Mouse (Mus musculus) brain, adult 2 months (tissue): ENCODE data around the gene Gm20521.

ENCODE experiments used
- DNase-seq: peaks from one replicate; pipeline ENCODE4 v3.0.0; 2011; ENCODE audit warnings: low read depth, low spot score

Gm20521 gene

DNA sequence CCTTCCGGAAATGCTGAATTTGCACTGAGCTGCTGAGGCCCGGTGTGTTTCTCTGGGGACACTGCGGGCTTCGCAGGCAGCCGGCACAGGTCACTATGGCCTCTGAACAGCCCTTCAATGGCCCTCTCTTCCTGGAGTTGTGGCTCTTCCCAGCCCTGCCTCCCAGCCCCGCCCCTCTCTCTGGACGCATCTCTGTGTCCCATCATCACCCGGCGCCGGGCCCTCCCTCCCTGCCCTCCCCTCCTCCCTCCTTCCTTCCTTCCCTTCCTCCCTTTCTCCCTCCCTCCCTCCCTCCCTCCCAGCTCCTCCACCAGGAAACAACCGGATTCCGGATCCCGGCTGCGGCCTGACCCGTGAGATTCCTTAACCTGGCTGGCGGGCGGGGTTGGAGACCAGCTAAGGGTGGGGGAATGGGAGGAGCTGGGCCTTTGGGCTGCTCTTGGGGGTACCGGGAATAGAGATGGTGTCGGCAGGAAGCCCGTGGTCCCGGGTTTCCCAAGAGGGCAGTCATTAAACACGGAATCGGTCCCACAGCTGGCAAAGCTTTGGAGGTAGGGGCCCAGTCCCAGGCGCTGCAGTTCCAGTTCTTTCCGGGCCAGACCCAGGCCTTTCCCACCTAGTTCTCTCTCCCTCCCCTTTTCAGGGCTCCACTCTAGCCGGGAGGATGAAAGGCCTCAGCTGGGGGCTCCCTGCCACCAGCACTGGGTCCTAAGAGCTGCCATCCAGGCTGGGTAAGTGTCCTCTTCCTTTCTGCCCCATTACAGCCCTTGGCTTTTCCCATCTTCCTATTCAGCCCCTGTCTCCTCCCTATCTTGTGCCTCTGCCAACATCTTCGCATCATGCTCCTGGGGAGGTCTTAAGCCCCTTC, at the start of gene Gm20521, which contains the start of gene Bcl2l2:
Gene Gm20521 (plus strand): TSS at position 288 of the 868 bp plus-strand sequence.
Gene Bcl2l2 (plus strand): TSS at position 224 of the 868 bp plus-strand sequence.
- peak; percentile 96 for DNase-seq

DNA sequence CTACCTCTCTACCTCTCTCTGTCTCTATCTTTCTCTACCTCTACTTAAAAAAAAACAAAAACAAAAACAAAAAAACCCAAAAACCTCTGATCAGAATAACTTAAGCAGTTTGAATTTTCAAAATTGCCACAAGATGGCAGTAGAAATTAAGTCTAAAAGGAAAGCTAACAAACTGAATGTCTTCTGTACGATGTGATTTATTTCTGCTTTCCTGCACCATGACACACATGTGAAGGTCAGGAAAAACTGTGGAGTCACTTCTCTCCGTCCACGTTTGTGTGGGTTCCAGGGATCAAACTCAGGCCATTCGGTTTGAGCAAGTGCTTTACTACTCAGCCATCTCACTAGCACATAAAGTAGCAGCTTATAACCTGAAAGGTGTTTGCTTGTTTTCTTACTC, 39.8 kb upstream of the Gm20521 start:
- DNase-seq: peak; percentile 83

DNA sequence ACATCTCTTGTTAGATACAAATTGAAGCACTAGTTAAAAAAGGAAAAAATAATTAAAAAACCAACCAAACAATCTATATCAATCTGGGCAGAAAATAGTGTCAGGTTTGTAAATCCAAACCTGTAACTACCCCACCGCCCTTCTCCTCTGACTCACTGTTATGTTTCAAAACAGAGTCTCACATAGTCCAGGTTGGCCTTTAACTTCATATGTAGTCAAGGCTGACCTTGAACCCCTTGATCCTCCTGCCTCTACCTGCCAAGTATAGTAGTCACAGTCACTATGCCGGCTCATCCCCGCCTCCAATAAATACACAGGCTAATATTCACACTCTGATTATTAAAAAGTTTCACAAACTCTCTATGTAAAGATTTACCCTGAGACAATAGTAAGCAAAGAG, 27.5 kb upstream of the Gm20521 start:
- no peak for DNase-seq

DNA sequence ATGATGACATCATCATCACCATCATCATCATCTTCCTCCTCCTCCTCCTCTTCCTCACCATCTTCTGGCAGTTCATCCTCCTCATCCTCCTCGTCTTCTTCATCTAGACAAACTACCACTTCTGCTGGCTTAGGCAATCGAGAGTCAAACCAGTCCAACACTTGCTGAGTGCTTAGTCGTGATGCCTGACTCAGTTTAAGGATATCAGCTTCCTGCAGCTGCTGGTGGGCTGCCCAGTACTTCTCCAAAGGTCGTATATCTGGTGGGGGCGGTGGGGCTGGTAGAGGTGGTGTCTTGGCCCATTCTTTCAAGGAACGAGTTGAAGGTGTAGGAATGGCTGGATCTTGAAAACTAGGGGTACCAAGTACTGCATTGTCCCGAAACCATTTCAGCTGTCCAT, 26.5 kb upstream of the Gm20521 start:
- no peak for DNase-seq

DNA sequence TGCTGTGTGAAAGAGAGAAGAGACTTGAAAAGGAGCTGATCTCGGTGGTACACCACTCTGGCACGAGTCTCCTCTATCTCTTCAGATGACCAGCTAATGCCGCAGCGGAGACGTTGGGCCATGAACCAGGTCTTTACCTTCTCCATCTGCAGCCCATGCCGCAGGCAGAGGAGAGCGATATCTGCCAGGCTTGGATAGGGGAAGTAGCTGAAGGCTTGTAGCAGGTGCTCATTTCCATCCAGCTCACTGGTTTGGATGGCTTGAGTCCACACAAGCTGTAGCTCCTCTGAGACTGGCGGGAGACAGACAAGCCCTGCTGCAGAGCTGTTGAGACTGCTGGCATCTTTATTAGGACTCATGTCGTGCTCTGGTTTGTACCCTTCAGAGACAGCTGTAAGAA, 25.4 kb upstream of the Gm20521 start:
- peak; percentile 92 for DNase-seq

DNA sequence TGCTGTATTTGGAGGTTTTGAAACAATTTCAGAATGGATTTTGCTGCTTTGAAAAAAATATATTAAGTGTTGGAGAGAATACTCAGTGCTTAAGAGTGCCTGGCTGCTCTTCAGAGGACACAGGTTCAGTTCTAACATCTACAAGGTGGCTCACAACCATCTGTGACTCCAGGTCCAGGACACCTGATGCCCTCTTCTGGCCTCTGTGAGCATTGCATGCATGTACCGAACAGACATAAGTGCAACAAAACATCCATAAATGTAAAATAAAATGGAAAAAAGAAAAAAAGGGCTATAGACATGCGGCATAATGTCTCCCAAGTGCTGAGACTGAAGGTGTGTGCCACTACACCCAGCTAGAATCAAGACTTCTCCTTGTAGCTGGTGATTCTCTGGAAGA, 22.7 kb upstream of the Gm20521 start:
- peak; percentile 87 for DNase-seq

DNA sequence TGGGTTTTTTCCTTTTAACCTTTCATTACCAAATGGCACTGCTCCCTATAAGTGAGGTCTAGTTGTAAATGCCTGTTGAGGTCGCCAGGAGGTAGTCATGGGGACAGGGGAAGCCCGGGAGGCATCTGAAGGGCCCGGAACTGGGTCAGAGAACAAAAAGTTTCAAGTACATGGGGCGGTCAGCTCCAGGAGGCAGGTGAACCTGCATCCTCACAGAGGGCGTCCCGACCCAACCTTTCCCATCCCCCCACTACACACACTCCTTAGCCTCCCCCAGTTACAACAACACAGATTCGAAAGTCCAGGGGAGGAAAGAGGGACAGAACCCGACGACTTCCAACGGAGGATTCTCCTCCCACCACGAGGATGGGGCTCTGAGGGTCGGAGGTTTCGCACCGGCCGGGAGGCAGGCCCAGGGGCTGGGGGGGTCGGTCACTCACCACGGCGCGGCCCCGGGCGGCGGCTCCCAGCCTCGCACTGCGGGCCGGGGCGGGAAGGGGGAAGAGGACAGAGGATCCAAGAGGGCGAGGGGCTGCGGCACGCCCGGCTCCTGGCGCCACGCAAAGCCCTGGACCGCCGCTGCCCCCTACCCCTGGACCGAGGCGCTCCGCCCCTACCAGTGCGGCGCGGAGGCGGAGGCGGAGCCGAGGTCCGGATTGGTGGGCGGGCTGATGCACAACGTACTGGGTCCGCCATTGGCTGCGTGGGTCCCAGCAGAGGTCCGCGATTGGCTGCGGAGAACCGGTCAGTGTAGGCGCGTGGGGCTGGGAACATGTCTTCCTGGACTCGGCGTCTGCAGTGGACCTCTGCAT, 19.5 kb upstream of the Gm20521 start:
- peak; percentile 97 for DNase-seq

DNA sequence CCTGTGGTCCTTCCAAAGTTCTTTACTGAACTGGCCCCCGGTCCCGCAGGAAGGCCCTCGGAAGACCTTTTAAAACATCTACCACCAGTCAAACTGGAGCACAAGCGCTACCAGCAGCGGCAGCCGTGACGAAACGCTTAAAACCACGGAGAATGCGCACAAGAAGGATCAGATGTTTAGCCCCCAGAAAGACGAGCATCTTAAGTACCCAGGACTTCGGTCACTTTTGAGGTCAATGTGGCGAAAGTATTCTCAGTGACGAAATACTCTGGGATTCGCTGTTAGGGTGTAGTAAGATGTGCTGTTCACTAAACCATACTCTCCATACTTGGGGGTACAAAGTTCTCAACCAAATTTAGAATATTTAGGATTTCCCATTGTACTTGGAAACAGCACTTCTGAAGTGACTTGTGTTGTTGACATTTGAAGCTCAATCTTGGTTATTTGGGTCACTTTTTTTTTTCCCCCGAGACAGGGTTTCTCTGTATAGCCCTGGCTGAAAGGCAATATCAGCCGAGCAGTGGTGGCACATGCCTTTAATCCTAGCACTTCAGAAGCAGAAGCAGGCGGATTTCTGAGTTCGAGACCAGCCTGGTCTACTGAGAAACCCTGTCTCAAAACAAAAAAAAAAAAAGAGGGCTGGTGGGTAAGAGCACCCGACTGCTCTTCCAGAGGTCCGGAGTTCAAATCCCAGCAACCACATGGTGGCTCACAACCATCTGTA, 18.8 kb upstream of the Gm20521 start:
- no peak for DNase-seq

DNA sequence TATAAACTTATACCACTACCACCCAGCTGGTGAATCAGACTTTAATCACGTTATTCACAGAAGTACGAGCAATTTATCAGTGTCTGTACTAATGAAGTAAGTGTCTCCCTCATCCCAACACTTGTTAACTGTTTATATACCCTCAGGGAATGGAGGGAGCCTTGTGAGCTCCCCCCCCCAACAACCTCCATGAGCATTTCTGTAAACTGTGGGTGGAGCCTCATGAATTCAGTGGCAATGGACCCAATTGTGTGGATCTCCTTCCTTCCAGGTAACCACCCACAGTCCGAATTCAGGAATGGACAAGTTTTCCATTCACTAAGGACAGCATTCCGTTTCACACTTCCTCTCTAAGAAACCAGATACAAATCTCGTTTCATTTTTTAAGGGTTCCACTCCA, 17.6 kb upstream of the Gm20521 start:
- no peak for DNase-seq

DNA sequence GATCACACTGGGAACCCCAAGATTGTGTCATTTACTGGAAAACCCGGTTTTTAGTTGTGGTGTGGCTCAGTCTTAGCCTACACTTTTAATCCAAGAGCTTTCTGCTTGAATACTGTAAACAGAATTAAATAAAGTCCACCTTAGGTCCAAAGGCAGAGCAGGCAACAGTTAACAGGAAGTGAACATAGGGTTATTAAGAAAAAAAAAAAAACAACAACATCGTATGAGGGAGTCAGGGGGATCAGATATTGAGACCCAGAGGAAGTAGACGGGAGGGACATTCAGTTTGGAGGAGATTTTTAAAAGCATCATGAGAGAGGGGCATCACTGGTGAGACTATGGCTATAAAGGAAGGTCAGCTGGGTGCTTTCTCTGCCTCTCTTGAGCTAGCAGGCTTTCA, 17.0 kb upstream of the Gm20521 start:
- DNase-seq: no peak

DNA sequence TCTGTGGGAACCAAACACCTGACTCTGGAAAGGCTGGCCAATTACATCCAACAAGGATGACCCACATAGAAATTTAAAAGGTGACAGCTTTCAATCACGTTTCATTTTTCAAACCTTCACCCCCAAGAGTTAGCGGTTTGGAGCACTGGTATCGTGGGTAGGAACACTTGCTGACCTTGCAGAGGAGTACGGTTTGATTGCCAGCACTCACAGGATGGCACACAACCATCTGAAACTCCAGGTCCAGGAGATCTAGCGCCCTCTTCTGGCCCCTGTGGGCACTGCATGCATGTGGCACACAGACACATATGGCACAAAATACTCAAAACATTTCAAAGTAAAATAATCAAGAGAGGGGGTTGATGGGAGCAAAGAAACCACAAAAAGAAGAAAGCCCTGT, 16.3 kb upstream of the Gm20521 start:
- no peak for DNase-seq

DNA sequence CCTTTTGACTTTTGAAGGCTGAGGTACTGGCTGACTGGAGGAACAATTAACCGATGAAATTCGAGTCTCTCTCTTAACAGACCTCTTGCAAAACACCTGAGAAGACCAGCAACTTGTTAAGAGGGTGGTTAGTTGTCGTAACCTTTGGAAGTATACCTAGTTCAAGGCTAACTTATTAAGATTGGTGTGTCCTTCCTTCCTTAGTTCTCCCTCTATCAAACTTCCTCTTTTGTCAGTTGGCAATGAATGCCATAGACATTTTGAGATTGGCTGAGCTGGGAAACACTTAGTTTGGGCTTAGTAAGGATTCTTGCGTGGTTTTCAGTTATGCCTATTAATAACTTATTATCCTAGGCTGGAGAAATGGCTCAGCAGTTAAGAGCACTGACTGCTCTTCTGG, 15.2 kb upstream of the Gm20521 start:
- no peak for DNase-seq

DNA sequence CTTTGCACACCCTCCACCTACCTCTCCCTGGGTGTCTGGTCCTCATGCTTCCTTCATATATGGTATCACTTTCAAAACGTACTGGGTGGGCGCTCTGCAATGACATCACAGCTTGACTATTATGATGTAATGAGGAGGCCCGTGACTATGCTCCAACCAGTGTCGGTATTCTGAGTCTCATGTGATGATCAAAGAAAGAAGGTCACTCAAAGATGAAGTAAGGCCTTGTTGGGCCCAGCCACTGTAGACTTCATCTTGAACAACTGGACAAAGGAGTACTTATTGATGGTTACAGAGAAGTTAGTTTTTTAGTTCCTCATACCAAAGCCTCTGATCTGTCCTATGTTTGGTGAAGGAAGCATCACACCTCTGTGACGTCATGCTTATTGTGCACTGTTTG, 12.4 kb upstream of the Gm20521 start, which contains the start of gene Homez:
Gene Homez (minus strand): TSS at position 101 of the 400 bp plus-strand sequence.
- DNase-seq: no peak

DNA sequence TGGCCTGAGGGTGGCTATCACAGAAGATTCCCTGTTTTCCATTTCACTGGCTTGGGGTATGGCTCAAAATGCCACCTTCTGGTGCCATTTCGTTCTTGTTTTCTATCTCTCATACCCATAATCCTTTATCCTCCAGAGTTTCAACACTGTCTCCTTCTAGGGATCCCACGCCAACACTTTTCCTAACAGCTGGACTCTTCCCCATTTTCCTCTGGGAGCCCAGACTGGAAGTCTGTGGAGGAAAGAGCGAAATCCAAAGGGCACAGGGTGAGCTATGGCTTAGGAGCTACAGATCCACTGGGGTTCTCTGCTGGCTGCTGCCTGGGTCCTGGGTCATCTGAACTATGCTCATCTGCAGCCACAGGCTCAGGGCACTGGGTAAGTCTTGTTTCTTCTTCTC, 9.1 kb upstream of the Gm20521 start:
- DNase-seq: no peak

DNA sequence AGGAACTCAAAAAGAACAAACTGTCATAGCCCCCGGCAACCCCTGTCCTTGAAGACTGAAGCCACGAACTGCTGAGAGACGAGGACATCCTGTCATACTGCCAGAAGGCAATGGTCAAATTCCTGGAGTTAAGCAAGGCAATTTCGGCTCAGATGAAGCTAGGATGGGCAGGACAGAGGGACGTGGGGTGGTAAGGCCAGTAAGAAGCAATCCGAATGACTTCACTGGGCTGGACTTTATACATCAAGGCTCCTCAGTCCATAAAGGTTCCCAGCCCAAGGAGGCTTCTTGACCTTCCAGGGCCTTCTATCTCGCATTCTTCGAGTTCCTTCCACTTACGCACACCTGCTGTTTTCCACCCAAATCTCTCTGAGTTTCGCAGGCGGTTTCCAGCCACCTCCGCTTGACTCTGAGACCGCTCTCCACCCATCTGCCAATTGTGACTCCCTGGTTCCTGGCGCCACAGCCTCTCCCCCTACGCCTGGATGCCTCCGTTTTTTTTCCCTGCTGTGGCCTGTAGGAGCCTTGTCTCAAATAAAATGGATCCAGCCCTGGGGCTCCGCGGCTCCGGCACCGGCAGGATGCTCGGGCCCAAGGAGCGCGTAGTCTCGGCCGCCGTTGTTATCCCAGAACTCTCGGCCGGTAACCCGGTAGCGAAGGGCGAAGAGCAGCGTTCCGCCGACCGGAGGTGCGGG, 7.2 kb upstream of the Gm20521 start:
- DNase-seq: peak; percentile 88

DNA sequence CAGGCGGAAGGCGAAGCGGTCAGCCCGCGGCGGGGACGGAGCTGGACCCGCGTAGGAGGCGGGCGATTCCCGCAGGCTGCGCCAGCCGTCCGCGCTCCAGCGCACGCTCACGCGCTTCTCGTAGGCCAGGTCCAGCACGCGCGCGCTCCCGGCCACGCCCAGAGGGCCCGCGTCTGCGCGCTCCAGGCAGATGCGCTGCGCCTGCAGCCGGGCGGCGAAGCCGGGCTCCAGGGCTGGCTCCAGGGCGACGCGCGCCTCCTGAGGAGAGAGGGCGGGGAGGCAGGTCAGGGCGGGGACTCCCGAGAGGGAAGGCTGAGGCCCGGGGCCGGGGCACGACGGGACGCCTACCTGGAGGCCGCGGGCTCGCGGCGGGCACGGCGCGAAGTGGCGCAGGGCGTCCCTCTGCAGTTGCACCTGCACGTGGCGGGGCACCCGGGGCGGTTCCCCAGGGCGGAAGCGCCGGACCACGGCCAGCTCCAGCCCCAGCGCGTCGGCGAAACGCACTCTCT, 6.6 kb upstream of the Gm20521 start:
- peak; percentile 98 for DNase-seq

DNA sequence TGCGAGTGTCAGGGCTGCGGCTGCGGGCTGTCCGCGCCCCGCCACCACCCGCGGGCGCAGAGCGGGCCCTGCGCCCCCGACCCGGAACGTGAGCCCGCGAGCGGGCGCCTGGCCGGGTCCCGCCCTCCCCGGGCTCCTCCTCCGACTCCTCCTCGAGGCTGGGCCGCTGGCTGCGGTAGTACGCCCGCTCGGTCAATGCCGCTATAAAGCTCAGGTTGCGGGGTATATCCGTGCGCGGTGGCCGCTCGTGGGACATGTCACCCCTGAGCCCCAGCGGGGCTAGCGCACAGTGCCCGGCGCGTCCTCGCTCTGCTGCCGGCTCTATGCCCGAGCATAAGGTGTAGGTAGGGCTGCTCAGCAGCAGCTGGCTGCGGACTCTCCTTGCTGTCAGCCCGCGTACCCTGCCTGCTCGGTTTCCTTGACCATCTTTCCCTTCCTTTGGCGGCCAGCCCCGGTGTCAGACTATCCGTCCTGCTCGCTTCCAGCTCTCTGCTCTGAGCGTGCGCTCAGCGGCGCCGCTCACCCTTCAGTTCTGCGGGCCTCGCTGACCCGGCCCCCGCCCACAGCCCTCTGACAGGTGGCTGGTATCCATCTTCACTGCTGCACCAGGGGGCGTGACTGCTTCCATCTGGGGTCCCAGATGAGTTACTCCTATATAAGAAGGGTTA, 6.1 kb upstream of the Gm20521 start, which contains the start of gene Ppp1r3e:
Gene Ppp1r3e (minus strand): TSS at position 503 of the 668 bp plus-strand sequence.
- DNase-seq: peak; percentile 84

DNA sequence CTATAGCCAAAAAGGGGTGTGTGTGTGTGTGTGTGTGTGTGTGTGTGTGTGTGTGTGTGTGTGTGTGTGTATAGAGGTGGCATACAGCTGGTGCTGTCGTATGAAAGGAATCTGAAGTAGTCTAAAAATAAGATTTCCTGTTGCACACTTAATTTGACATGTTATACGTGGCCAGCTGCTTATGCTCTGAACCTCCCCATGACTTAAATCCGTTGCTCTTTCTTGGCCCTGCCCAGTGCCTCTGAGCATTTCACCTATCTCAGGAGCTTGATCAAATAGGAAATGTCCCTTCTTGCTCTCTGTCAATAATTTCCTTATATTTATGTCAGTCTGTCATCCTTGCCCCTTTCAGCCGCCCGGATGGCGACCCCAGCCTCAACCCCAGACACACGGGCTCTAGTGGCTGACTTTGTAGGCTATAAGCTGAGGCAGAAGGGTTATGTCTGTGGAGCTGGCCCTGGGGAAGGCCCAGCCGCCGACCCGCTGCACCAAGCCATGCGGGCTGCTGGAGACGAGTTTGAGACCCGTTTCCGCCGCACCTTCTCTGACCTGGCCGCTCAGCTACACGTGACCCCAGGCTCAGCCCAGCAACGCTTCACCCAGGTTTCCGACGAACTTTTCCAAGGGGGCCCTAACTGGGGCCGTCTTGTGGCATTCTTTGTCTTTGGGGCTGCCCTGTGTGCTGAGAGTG, 926 bp downstream of the Gm20521 start:
- no peak for DNase-seq

DNA sequence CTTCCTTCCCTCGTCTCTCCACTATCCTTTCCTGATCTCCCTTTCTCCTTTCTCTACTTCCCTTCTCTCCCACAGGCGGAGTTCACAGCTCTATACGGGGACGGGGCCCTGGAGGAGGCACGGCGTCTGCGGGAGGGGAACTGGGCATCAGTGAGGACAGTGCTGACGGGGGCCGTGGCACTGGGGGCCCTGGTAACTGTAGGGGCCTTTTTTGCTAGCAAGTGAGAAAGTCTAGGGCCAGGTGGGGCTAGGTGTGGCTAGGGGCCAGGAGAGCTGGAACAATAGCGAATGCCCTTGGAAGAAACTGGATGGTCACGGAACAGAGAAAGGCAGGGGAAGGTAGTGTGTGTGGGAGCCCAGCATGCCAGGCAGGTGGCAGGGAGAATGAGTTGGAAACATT, 2.1 kb downstream of the Gm20521 start:
- no peak for DNase-seq

DNA sequence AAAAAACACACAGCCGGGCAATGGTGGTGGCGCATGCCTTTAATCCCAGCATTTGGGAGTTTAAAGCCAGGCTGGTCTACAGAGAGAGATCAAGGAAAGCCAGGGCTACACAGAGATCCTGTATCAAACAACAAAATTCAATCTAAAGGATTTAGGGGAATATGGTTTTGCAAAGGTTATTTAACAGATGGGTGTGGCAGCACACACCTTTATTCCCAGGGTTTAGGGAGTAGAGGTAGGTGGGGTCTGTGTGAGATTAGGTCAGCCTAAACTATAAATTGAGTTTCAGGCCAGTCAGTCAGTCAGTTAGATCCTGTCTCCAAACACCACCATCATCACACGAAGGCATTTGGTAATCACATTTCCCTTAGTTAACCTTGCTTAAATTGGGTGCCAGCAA, 9.0 kb downstream of the Gm20521 start, which contains the start of gene Pabpn1:
Gene Pabpn1 (plus strand): TSS at position 301 of the 400 bp plus-strand sequence.
- DNase-seq: no peak
